Mouse (Mus musculus) brain, embryonic 14.5 days (tissue): Measurements from ENCODE around the gene Ptbp3.

ENCODE experiments used
- CTCF ChIP-seq: fragments of 200-500 bp; IDR thresholded peaks from 2 replicates; pipeline ENCODE4 v1.5.1; 2012; ENCODE audit warnings: inconsistent platforms, mild to moderate bottlenecking, moderate library complexity, borderline replicate concordance; ENCODE audit not compliant: insufficient read depth, insufficient read length; ENCODE audit errors: extremely low read depth
- POLR2A ChIP-seq: fragments of 200-500 bp; IDR thresholded peaks from 2 replicates; pipeline ENCODE4 v1.6.1; 2012; ENCODE audit warnings: mild to moderate bottlenecking, inconsistent platforms, borderline replicate concordance; ENCODE audit not compliant: poor library complexity, insufficient read depth, insufficient read length, severe bottlenecking; ENCODE audit errors: extremely low read depth

DNA sequence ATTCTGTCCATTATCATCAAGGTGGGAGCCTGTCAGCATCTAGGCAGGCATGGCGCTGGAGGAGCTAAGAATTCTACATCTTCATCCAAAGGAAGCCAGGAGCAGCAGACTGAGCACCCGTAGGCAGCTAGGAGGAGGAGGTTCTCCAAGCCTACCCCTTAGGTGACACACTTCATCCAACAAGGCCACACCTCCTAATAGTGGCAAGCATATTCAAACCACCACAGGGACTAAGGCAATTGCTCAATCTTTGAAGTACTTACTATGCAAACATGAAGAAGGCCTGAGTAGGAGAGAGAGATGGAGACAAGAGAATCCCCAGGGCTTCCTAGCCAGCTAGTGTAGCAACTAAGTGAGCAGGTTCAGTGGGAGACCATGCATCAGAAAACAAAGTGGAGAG is 58.1 kb downstream of the Ptbp3 start:
- TF ChIP-seq POLR2A (no peak), CTCF (no peak)
